Mouse (Mus musculus) heart, adult 2 months (tissue): ENCODE data around the gene Myadml2. TPM values are rescaled to one million over a fixed set of nuclear protein-coding genes. Genes with fewer than 3 reads are reported as not detected.

ENCODE experiments used
- DNase-seq, 2 experiments: peaks; one replicate each; pipeline ENCODE4 v3.0.0; 2021
- H3K27ac ChIP-seq: fragments of 200-600 bp; 2 replicates; pipeline ENCODE4 v1.8.1; 2022
- H3K27me3 ChIP-seq: fragments of 200-500 bp; 2 replicates; pipeline ENCODE4 v1.6.1; 2012; ENCODE audit warnings: mild to moderate bottlenecking, low read length, inconsistent platforms, mixed read lengths; ENCODE audit not compliant: control insufficient read depth, insufficient read depth
- H3K36me3 ChIP-seq: fragments of 200-500 bp; 2 replicates; pipeline ENCODE4 v1.6.1; 2012; ENCODE audit warnings: low read length, inconsistent platforms; ENCODE audit not compliant: control insufficient read depth, insufficient read depth
- H3K4me1 ChIP-seq: fragments of 200-500 bp; 2 replicates; pipeline ENCODE4 v1.6.1; 2011; ENCODE audit warnings: low read length; ENCODE audit not compliant: control insufficient read depth, insufficient read depth
- H3K4me3 ChIP-seq: fragments of 200-600 bp; 2 replicates; pipeline ENCODE4 v1.8.1; 2022
- H3K79me2 ChIP-seq: fragments of 200-500 bp; replicated peaks from 2 replicates; pipeline ENCODE4 v1.6.1; 2012; ENCODE audit warnings: mild to moderate bottlenecking, inconsistent platforms, low read length, moderate library complexity, mixed read lengths; ENCODE audit not compliant: control insufficient read depth, insufficient read depth
- H3K9ac ChIP-seq: fragments of 200-500 bp; 2 replicates; pipeline ENCODE4 v1.6.1; 2012; ENCODE audit warnings: low read depth, mild to moderate bottlenecking, control low read depth, inconsistent platforms, low read length, mixed read lengths
- CTCF ChIP-seq: fragments of 200-600 bp; IDR thresholded peaks from 2 replicates; pipeline ENCODE4 v1.8.1; 2022; ENCODE audit warnings: antibody characterized with exemption, mild to moderate bottlenecking, moderate library complexity
- EP300 ChIP-seq: fragments of 200-500 bp; IDR thresholded peaks from 2 replicates; pipeline ENCODE4 v1.6.1; 2011; ENCODE audit warnings: low read depth, low read length, control low read depth; ENCODE audit not compliant: insufficient read depth
- POLR2A ChIP-seq: fragments of 200-500 bp; IDR thresholded peaks from 2 replicates; pipeline ENCODE4 v1.6.1; 2011; ENCODE audit warnings: mild to moderate bottlenecking, low read depth, low read length, control low read depth; ENCODE audit not compliant: insufficient read depth
- WGBS: fragments of 180-500 bp; shearing (Covaris S2); methylation state at CpG from one replicate; pipeline ENCODE4 v1.1.7; 2018; 5-methylcytosine and 5-hydroxymethylcytosine counted together
- intact Hi-C: fragments of 180-260 bp; cut with DNase I; formaldehyde crosslinking; loops from one replicate; pipeline ENCODE4 v1.15.1; 2025
- microRNA-seq, 2 experiments: library from miRNA; unstranded; fragments of <30 nt; microRNA quantifications; one replicate each; pipeline ENCODE4 v1.2.0; 2021
- polyA plus RNA-seq: library from polyadenylated mRNA; depleted of rRNA; stranded (reverse); fragments of >200 nt; gene quantifications from 2 replicates; pipeline ENCODE4 v1.2.3, GENCODE M21; 2012; rRNA removed
- total RNA-seq, 2 experiments: library from RNA; stranded (reverse); gene quantifications; 2 replicates each; pipeline ENCODE4 v1.2.3; 2021

The Myadml2 gene
- total and polyA plus RNA-seq, 3 experiments: 55.1 to 87.3 (median 77.6) TPM

- Histone ChIP-seq H3K4me3 (peak overlapping the region; percentile 85), H3K4me1 (peaks cover 7% of the 10 kb centered on the region), H3K9ac (peak overlapping the region; percentile 81), H3K36me3 (no peaks in the 10 kb centered on the region; the same call in 1 of the 2 replicates), H3K27me3 (no peaks in the 10 kb centered on the region), H3K79me2 (peaks cover 3% of the 10 kb centered on the region), H3K27ac (peak overlapping the region; percentile 77)
- TF ChIP-seq EP300 (no peak), CTCF (no peak), POLR2A (no peak)
- 41% methylated on average over 17 of the region's 17 CpGs for WGBS
- DNase-seq: no peak
- intact Hi-C loops: no loop called here
Observed at GRCm38 (mm10) chr11:120598990-120599549, 48.9 kb downstream of the Myadml2 start.

DNA sequence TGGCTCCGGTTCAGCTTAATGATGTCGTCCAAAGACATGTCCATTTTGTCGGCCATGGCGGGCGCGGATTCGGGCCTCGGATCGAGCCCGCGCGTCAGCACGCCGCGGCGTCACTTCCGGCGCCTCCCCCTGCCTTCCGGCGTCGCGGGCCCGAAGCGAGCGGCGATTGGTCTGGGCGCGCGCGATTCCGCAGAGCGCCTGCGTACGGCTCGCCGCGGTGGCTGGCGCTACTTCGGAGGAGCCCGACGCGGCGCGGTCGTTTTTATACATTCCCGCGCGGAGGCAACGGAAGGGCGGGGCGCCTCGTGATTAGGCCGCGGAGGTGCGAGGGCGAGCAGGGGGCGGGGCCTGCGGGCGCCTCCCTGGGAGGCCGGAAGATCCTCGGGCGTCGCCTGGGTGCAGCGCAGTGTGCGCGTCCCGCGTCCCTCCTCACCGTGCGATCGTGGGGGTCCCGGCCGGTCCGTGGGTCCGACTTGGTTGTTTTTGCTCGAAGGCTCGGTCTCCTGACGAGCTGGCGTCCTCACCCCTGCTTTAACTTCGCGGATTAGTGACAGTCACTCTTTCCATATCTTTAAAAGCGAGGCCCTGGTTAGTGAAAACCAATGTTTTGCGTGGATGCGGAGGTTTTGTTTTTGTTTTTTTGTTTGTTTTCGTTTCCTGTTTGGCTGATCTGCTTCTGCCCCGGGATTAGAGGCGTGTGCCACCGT, 49.5 kb downstream of the Myadml2 start, which contains the start of the genes Alyref and Anapc11:
Gene Alyref, minus strand, starts transcription at position 83 of the 707 bp plus-strand sequence.
Gene Anapc11, plus strand, starts transcription at position 139 of the 707 bp plus-strand sequence.
- Histone ChIP-seq H3K27ac (peak within 1 kb of the TSS; percentile 77), H3K9ac (peak within 1 kb of the TSS; percentile 84), H3K4me3 (peak within 1 kb of the TSS; percentile 85), H3K27me3 (no peaks in the 10 kb centered on the region), H3K4me1 (peaks cover 7% of the 10 kb centered on the region), H3K36me3 (no peaks in the 10 kb centered on the region; the same call in 1 of the 2 replicates), H3K79me2 (peaks cover 3% of the 10 kb centered on the region)
- intact Hi-C loops: no loop called here
- under 1% methylated on average over 88 of the region's 88 CpGs for WGBS
- DNase-seq: peak; percentile 96 to 97
- peak; percentile 53 for TF ChIP-seq POLR2A
- no peak for TF ChIP-seq EP300
- peak; percentile 26 for TF ChIP-seq CTCF

GRCm38 (mm10) chr11:120597240-120598235, 50.4 kb downstream of the Myadml2 start:
- no peak for DNase-seq
- H3K36me3 ChIP-seq: no peaks in the 10 kb centered on the region; the same call in none of the 2 replicates
- peak overlapping the region; percentile 84 for H3K9ac ChIP-seq
- H3K27me3 ChIP-seq: no peaks in the 10 kb centered on the region
- peaks cover 3% of the 10 kb centered on the region for H3K79me2 ChIP-seq
- intact Hi-C loops: no loop called here
- H3K27ac ChIP-seq: peak overlapping the region; percentile 77
- TF ChIP-seq CTCF (no peak), POLR2A (no peak), EP300 (no peak)
- H3K4me3 ChIP-seq: peak overlapping the region; percentile 85
- H3K4me1 ChIP-seq: peaks cover 7% of the 10 kb centered on the region
- WGBS: 3% methylated on average over 96 of the region's 99 CpGs

Small RNAs within 50 kb of the gene (microRNA-seq; reads per million reads assigned to microRNA genes)
- gene Mir6936: 0 to 1.1 reads per million in 2 experiments

Other genes starting within 250 kb of the Myadml2 start
Only the 30 nearest of the 32 such genes appear.
- gene Pde6g, start 194.7 kb downstream of the Myadml2 start, total RNA-seq: under 1 TPM; 0.52 to 0.76 TPM
- gene Pde6g, start 194.7 kb downstream of the Myadml2 start, polyA plus RNA-seq: 0.53 and 1.3 TPM in 2 replicates
- 10 to 100 TPM; 57.4 to 61.6 TPM for gene Oxld1, start 190.1 kb downstream of the Myadml2 start, total RNA-seq
- 52.0 and 59.4 TPM in 2 replicates for gene Oxld1, start 190.1 kb downstream of the Myadml2 start, polyA plus RNA-seq
- gene Ccdc137, start 190.0 kb downstream of the Myadml2 start, total RNA-seq: 1 to 10 TPM; 5.8 to 6.0 TPM
- gene Ccdc137, start 190.0 kb downstream of the Myadml2 start, polyA plus RNA-seq: 6.7 and 11.7 TPM in 2 replicates
- 10 to 100 TPM in 1 of 2 experiments, 1 to 10 TPM in 1; 9.1 to 10.8 TPM for gene Arl16, start 180.6 kb downstream of the Myadml2 start, total RNA-seq
- 13.6 and 17.1 TPM in 2 replicates for gene Arl16, start 180.6 kb downstream of the Myadml2 start, polyA plus RNA-seq
- gene Mrpl12, start 163.5 kb downstream of the Myadml2 start, total RNA-seq: 100 to 1,000 TPM; 207 to 232 TPM
- gene Mrpl12, start 163.5 kb downstream of the Myadml2 start, polyA plus RNA-seq: 199 and 200 TPM in 2 replicates
- 10 to 100 TPM; 14.1 to 14.6 TPM for gene Slc25a10, start 156.3 kb downstream of the Myadml2 start, total RNA-seq
- 32.6 and 40.9 TPM in 2 replicates for gene Slc25a10, start 156.3 kb downstream of the Myadml2 start, polyA plus RNA-seq
- under 1 TPM; 0.68 to 0.73 TPM for gene Gcgr, start 117.5 kb downstream of the Myadml2 start, total RNA-seq
- gene Gcgr, start 117.5 kb downstream of the Myadml2 start, polyA plus RNA-seq: 2.1 and 2.3 TPM in 2 replicates
- 10 to 100 TPM; 38.5 to 43.9 TPM for gene Mcrip1, start 98.4 kb downstream of the Myadml2 start, total RNA-seq
- 84.9 and 97.4 TPM in 2 replicates for gene Mcrip1, start 98.4 kb downstream of the Myadml2 start, polyA plus RNA-seq
- gene Ppp1r27, start 97.0 kb downstream of the Myadml2 start, total RNA-seq: under 1 TPM in 1 of 2 experiments, not detected in 1; 0.34 TPM
- 0.64 and 0.96 TPM in 2 replicates for gene Ppp1r27, start 97.0 kb downstream of the Myadml2 start, polyA plus RNA-seq
- 100 to 1,000 TPM; 221 to 246 TPM for gene P4hb, start 74.9 kb downstream of the Myadml2 start, total RNA-seq
- 115 and 174 TPM in 2 replicates for gene P4hb, start 74.9 kb downstream of the Myadml2 start, polyA plus RNA-seq
- 100 to 1,000 TPM; 139 to 144 TPM for gene Arhgdia, start 66.5 kb downstream of the Myadml2 start, total RNA-seq
- gene Arhgdia, start 66.5 kb downstream of the Myadml2 start, polyA plus RNA-seq: 245 and 257 TPM in 2 replicates
- gene Alyref, start 49.8 kb downstream of the Myadml2 start, total RNA-seq: 10 to 100 TPM; 48.7 to 52.0 TPM
- gene Alyref, start 49.8 kb downstream of the Myadml2 start, polyA plus RNA-seq: 13.6 and 15.6 TPM in 2 replicates
- gene Anapc11, start 49.7 kb downstream of the Myadml2 start, total RNA-seq: 10 to 100 TPM; 79.9 to 89.0 TPM
- gene Anapc11, start 49.7 kb downstream of the Myadml2 start, polyA plus RNA-seq: 87.8 and 105 TPM in 2 replicates
- not detected for gene Npb, start 39.7 kb downstream of the Myadml2 start, total RNA-seq
- gene Npb, start 39.7 kb downstream of the Myadml2 start, polyA plus RNA-seq: not detected in 2 replicates
- 10 to 100 TPM; 51.8 to 55.6 TPM for gene Pcyt2, start 30.2 kb downstream of the Myadml2 start, total RNA-seq
- gene Pcyt2, start 30.2 kb downstream of the Myadml2 start, polyA plus RNA-seq: 111 and 125 TPM in 2 replicates
- gene Sirt7, start 22.9 kb downstream of the Myadml2 start, total RNA-seq: 1 to 10 TPM; 7.0 to 7.4 TPM
- gene Sirt7, start 22.9 kb downstream of the Myadml2 start, polyA plus RNA-seq: 23.7 and 25.9 TPM in 2 replicates
- gene Mafg, start 14.6 kb downstream of the Myadml2 start, total RNA-seq: 10 to 100 TPM; 35.7 to 45.2 TPM
- gene Mafg, start 14.6 kb downstream of the Myadml2 start, polyA plus RNA-seq: 32.8 and 37.2 TPM in 2 replicates
- gene Pycr1, start 4.4 kb downstream of the Myadml2 start, total RNA-seq: 1 to 10 TPM in 1 of 2 experiments, under 1 TPM in 1; 0.81 to 1.2 TPM
- gene Pycr1, start 4.4 kb downstream of the Myadml2 start, polyA plus RNA-seq: 3.9 and 4.9 TPM in 2 replicates
- under 1 TPM in 1 of 2 experiments, not detected in 1; 0.23 TPM for gene Notum, start 13.0 kb upstream of the Myadml2 start, total RNA-seq
- 0.18 and 0.35 TPM in 2 replicates for gene Notum, start 13.0 kb upstream of the Myadml2 start, polyA plus RNA-seq
- 10 to 100 TPM; 35.2 to 38.3 TPM for gene Aspscr1, start 24.8 kb upstream of the Myadml2 start, total RNA-seq
- 38.4 and 38.6 TPM in 2 replicates for gene Aspscr1, start 24.8 kb upstream of the Myadml2 start, polyA plus RNA-seq
- gene Cenpx, start 65.6 kb upstream of the Myadml2 start, total RNA-seq: 10 to 100 TPM; 26.4 to 34.2 TPM
- gene Cenpx, start 65.6 kb upstream of the Myadml2 start, polyA plus RNA-seq: 51.4 and 53.0 TPM in 2 replicates
- gene Lrrc45, start 65.8 kb upstream of the Myadml2 start, total RNA-seq: 1 to 10 TPM; 4.2 to 4.5 TPM
- gene Lrrc45, start 65.8 kb upstream of the Myadml2 start, polyA plus RNA-seq: 12.5 and 12.7 TPM in 2 replicates
- under 1 TPM; 0.70 to 0.99 TPM for gene Rac3, start 73.3 kb upstream of the Myadml2 start, total RNA-seq
- 3.3 and 4.6 TPM in 2 replicates for gene Rac3, start 73.3 kb upstream of the Myadml2 start, polyA plus RNA-seq
- gene Dcxr, start 79.1 kb upstream of the Myadml2 start, total RNA-seq: 10 to 100 TPM; 12.1 to 12.9 TPM
- gene Dcxr, start 79.1 kb upstream of the Myadml2 start, polyA plus RNA-seq: 32.0 and 35.5 TPM in 2 replicates
- gene Cbr2, start 84.0 kb upstream of the Myadml2 start, total RNA-seq: 10 to 100 TPM; 17.7 to 19.4 TPM
- gene Cbr2, start 84.0 kb upstream of the Myadml2 start, polyA plus RNA-seq: 42.3 and 379 TPM in 2 replicates
- 10 to 100 TPM; 24.5 to 31.4 TPM for gene Hmga1b, start 114.6 kb upstream of the Myadml2 start, total RNA-seq
- gene Hmga1b, start 114.6 kb upstream of the Myadml2 start, polyA plus RNA-seq: 0.57 and 1.4 TPM in 2 replicates
- 10 to 100 TPM; 11.9 to 12.5 TPM for gene Rfng, start 136.0 kb upstream of the Myadml2 start, total RNA-seq
- 28.6 and 30.0 TPM in 2 replicates for gene Rfng, start 136.0 kb upstream of the Myadml2 start, polyA plus RNA-seq
- 10 to 100 TPM; 54.4 to 55.8 TPM for gene Gps1, start 136.1 kb upstream of the Myadml2 start, total RNA-seq
- gene Gps1, start 136.1 kb upstream of the Myadml2 start, polyA plus RNA-seq: 85.9 and 129 TPM in 2 replicates
- gene Dus1l, start 148.2 kb upstream of the Myadml2 start, total RNA-seq: 10 to 100 TPM; 23.3 to 23.5 TPM
- gene Dus1l, start 148.2 kb upstream of the Myadml2 start, polyA plus RNA-seq: 20.6 and 26.4 TPM in 2 replicates
- 10 to 100 TPM; 22.0 to 32.1 TPM for gene Fasn, start 176.4 kb upstream of the Myadml2 start, total RNA-seq
- 318 and 731 TPM in 2 replicates for gene Fasn, start 176.4 kb upstream of the Myadml2 start, polyA plus RNA-seq